Mouse (Mus musculus): ENCODE results near the gene Gm49355.

Gm49355 gene

GRCm38 (mm10) chr14:12342458-12343131 is 58.8 kb downstream of the Gm49355 start:
- DNase-seq (ENCODE audit: inconsistent ontology term), result no peak

- no peak for DNase-seq (ENCODE audit: inconsistent ontology term)
Observed at GRCm38 (mm10) chr14:12343451-12343941, 59.7 kb downstream of the Gm49355 start.

- no peak for DNase-seq (ENCODE audit: inconsistent ontology term)
Observed at GRCm38 (mm10) chr14:12344061-12344745, 60.4 kb downstream of the Gm49355 start.

- DNase-seq (ENCODE audit: inconsistent ontology term), result no peak
Observed at GRCm38 (mm10) chr14:12344746-12345240, 61.0 kb downstream of the Gm49355 start.

- DNase-seq (ENCODE audit: inconsistent ontology term), result peak; percentile 49
Observed at GRCm38 (mm10) chr14:12345241-12345921, 61.6 kb downstream of the Gm49355 start.

GRCm38 (mm10) chr14:12346011-12346864 is 62.5 kb downstream of the Gm49355 start:
- peak; percentile 34 for DNase-seq (ENCODE audit: inconsistent ontology term)

GRCm38 (mm10) chr14:12346865-12347600 is 63.3 kb downstream of the Gm49355 start:
- no peak for DNase-seq (ENCODE audit: inconsistent ontology term)

- no peak for DNase-seq (ENCODE audit: inconsistent ontology term)
Observed at GRCm38 (mm10) chr14:12348089-12348488, 64.3 kb downstream of the Gm49355 start, which contains the start of gene Fezf2. TSS of gene Fezf2 (minus strand) at chr14:12348189.

- no peak for DNase-seq (ENCODE audit: inconsistent ontology term)
Observed at GRCm38 (mm10) chr14:12349334-12350090, 65.7 kb downstream of the Gm49355 start.

- no peak for DNase-seq (ENCODE audit: inconsistent ontology term)
Observed at GRCm38 (mm10) chr14:12350271-12350916, 66.6 kb downstream of the Gm49355 start.
